Mouse (Mus musculus): ENCODE results near the gene Rnf135.
A peak's percentile ranks its signal among the peaks of the same experiment; 100 is the strongest.
"Not testable (repeated sequence)": the region's sequence is repeated elsewhere in the genome, so short reads cannot be mapped to it uniquely, and the experiment has no call there.

Rnf135 gene

DNA sequence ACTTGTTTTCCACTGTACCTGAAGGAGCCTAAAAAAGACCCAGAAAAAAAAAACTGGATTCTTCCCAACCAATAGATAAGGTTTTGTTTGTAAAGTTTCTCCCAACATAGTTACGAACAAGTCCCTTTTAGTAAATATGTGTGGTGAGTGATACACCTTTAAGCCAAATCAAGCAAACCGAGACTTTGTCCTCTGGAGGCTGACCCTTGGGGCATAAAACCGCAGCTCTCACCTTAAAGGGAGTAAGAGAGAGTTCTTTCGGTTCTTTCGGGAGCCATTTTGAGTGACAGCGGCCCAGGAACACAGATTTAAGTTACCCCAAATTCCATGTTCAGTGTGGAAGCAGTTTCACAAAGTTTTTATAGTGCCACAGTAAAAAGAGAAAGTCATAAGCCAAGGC lies 18.6 kb downstream of the Rnf135 start:
- no peak for DNase-seq (ENCODE audit: extremely low spot score)

- DNase-seq (ENCODE audit: extremely low spot score) = no peak
Measured at GRCm38 (mm10) chr11:80204037-80204436, 20.4 kb downstream of the Rnf135 start.

- no peak for DNase-seq (ENCODE audit: extremely low spot score)
Measured at GRCm38 (mm10) chr11:80204941-80205340, 21.3 kb downstream of the Rnf135 start.

DNA sequence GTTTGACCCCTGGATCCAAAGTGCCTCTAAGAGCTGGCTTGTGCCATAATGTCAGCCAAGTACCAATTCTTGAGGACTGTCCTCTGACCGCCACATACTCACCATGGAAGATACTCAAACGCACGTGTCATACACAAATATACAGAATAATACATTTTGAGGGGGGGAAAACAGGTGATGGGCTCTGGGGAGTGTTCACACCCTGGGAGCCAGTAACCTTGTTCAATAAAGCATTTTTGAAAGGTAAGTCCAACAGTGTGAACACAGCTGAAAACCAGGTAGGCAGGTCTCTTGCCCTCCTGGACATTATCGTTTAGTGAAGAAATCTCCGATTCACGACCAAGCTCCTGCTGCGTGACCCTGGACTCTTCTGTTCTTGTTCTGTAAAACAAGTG lies 24.8 kb downstream of the Rnf135 start:
- DNase-seq (ENCODE audit: extremely low spot score) = no peak

- DNase-seq (ENCODE audit: extremely low spot score) = peak; percentile 96
Measured at GRCm38 (mm10) chr11:80208860-80209800, 25.5 kb downstream of the Rnf135 start, which contains the start of gene Rhot1. Rhot1 (plus strand) TSS chr11:80209019.

DNA sequence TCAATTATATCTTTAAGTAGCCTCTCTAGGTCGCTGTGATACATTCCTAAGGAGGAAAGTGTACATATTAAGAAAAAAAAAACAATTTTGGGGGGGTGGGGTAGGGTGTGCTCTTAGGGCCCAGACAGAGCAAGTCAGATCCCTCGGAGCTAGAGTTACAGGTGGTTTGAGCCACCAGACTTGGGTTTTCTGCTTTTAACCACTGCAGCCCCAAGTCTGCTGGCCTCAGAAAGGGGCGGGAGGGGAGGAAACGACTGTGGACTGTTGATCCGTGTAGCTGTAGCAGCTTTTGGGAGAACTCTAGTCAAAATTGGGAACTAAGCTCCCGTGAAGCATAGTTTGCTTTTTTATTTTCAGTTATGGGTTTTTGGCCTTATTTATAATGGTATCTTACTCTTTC lies 26.7 kb downstream of the Rnf135 start:
- no peak for DNase-seq (ENCODE audit: extremely low spot score)

DNA sequence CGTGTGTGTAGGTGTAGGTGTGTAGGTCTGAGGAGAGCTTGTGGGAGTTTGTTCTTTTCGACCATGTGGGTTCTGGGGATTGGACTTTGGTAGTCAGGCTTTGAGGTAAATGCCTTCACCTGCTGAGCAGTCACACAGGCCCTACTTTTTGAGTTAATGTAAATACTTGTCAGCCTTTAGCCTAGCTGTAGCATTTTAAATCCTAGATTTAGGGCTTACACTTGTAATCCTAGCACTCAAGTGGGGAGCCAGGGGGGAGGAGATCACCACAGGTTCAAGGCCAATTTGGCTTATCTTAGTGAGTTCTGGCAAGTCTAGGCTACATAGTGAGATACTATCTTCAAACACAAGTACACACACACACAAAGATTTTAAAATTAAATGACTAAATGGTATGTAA lies 28.6 kb downstream of the Rnf135 start:
- DNase-seq (ENCODE audit: extremely low spot score) = no peak

DNA sequence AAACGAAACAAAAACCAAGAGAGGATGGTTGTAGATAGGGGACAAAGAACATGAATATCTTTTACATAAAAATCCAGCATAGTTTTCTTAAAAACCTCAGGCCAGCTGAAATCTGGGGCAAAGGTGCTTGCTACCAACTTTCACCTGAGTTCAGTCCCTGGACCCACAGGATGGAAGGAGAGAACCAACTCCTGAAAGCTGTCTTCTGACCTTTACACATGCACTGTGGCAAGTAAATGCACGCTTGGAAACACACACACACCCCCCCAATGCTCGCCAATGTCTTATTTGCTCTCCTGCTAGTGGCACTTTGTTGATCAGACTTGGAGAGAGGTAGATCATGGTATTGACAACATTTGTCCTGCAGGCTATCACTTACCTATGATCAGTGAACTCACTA lies 31.6 kb downstream of the Rnf135 start:
- no peak for DNase-seq (ENCODE audit: extremely low spot score)

DNA sequence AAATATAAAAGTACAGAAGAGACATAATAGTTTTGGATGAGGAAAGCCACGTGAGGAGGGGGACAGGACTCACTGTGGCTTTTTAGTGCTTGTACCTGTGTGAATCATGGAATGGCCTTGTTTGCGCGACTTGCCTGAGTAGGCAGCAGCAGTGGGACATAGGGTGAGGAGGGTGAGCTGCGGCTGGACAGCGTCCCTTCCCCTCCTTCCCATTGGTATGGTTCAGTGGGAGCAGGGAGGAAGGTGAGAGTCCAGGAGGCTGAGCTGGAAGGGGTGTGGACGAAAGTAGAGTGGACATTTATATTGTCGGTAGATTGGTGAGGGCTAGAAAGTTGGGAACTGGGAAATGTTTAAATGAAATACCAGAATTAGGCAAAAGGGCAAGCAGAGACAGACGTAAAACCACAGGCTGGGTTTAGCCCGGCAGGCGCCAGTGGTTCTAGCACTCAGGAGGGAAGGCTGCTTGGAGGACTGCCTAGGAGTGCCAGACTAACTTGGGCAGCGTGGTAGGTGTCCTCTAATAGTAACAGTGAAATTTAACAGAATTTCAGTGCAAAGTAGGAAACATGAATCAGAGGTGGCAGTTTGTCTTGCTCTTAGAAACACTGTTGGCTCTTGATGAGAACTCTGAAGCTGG lies 35.1 kb downstream of the Rnf135 start:
- DNase-seq (ENCODE audit: extremely low spot score) = no peak

GRCm38 (mm10) chr11:80230066-80230465 lies 46.4 kb downstream of the Rnf135 start:
- not testable (repeated sequence) for DNase-seq (ENCODE audit: extremely low spot score)

DNA sequence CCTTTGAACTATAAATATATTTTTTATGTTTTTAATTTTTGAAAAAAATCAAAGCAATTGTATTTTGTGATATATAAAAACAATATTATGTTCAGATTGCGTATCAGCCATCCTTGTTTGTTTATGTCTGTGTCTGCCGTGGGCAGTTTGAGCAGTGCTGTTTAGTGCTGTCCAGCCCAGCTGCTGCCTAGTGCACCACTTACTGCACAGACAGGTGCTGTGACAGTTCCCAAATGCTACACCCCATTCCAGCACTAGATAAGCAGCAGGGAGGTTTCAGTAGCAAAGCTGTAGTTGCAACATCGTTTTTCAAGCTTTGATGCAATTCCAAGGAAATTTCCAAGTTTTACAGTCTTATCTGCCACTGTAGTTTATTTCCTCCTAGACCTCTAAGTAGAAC lies 53.6 kb downstream of the Rnf135 start:
- DNase-seq (ENCODE audit: extremely low spot score) = no peak

- DNase-seq (ENCODE audit: extremely low spot score) = no peak
Measured at GRCm38 (mm10) chr11:80238306-80238705, 54.7 kb downstream of the Rnf135 start.

DNA sequence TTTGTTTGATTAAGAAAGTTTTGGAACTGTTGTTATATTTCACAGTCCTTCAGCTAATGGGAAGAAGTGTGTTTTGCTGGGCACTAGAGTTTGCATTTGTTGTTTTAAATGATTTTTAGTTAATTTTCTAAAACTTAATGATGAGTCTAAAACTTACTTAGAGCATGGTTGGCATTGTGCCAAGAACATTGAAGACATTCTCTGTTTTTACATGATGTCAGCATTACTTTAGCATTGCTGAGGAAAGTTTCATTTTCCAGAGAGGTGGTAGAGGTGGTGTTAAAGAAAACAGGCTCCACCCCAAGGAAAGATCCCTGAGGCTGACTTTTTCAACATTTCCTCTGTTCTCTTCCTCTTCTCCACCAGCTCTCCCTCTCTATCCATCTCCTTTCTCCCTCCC lies 63.4 kb downstream of the Rnf135 start:
- no peak for DNase-seq (ENCODE audit: extremely low spot score)

DNA sequence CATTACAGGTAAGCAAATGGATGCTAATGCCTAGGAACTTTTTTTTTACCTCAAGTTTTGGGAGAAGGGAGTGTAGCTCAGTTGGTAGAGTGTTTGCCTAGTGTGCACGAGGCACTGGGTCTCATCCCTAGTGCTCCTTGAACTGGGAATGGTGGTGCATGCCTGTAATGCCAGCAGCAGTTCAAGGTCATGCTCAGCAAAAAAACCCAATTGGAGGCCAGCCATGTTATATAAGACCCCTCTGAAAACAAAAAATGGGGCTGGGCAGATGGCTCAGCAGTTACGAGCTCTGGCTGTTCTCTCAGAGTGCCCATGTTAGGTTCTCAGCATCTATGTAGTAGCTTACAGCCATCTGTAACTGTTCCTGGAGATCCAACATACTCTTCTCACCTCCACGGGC lies 64.9 kb downstream of the Rnf135 start:
- no peak for DNase-seq (ENCODE audit: extremely low spot score)

All from embryo, embryonic 9.5 days (tissue).